In genomic region chr11:58939088-58939439, GRCm38 (mm10) we compare ENCODE assay signal across 8 mouse cellular contexts. TPM values are rescaled to one million over a fixed set of nuclear protein-coding genes. Genes with fewer than 3 reads are reported as not detected.
DNase-seq lines count a peak whose midpoint lies in the region; ATAC-seq and TF ChIP-seq lines count a peak whose summit lies in the region.

No protein-coding gene starts in this region.

- no peak for ATAC-seq in heart, embryonic 14.5 days (ENCODE audit: insufficient number of reproducible peaks, insufficient read depth, low FRiP score, low read depth)

- H3K79me2 ChIP-seq in MEL (ENCODE audit: control insufficient read depth, insufficient read depth, low read length, poor library complexity) = peaks cover 17% of the 10 kb centered on the region

- DNase-seq in heart, postnatal 4 days = no peak
- no peak for DNase-seq in MEL (ENCODE audit: low read depth, low spot score)
- DNase-seq in hindbrain, embryonic 10.5 days (ENCODE audit: low spot score) = no peak
- DNase-seq in midbrain, embryonic 10.5 days (ENCODE audit: low spot score) = no peak
- no peak for DNase-seq in gastrocnemius, postnatal 14 days
- DNase-seq in urinary bladder, postnatal 25 days (ENCODE audit: low spot score) = no peak
- DNase-seq in layer of hippocampus, adult 11-12 months (ENCODE audit: low spot score) = no peak

- peaks cover 6 to 13% of the 10 kb centered on the region in 2 experiments for H3K4me1 ChIP-seq in heart, embryonic 14.5 days (ENCODE audit: control insufficient read depth in 2 of 2, insufficient read depth in 2 of 2, low read length in 2 of 2)
- peaks cover 2 to 16% of the 10 kb centered on the region in 2 experiments; a peak in 3 of 4 replicates for H3K4me1 ChIP-seq in MEL (ENCODE audit: control insufficient read depth in 1 of 2, insufficient read depth in 2 of 2, low read length in 2 of 2)
- H3K4me1 ChIP-seq in hindbrain, embryonic 10.5 days (replicated peaks) = peaks cover 38% of the 10 kb centered on the region
- H3K4me1 ChIP-seq in midbrain, embryonic 10.5 days = peaks cover 36% of the 10 kb centered on the region

- TF ChIP-seq POLR2A in MEL (IDR thresholded peaks at IDR 0.05; ENCODE audit: control insufficient read depth in 1 of 2, insufficient read depth in 1 of 2, low read depth in 1 of 2, low read length in 2 of 2, poor library complexity in 1 of 2) = no peak

- peak overlapping the region; percentile 61 to 98 for H3K27ac ChIP-seq in heart, embryonic 14.5 days (replicated peaks in 1 of 2; ENCODE audit: control insufficient read depth in 1 of 2, insufficient read depth in 1 of 2, low read depth in 2 of 2, low read length in 2 of 2)
- H3K27ac ChIP-seq in MEL (ENCODE audit: control insufficient read depth, low read depth, low read length) = no peak overlapping the region
- H3K27ac ChIP-seq in hindbrain, embryonic 10.5 days = peak overlapping the region; percentile 96
- H3K27ac ChIP-seq in midbrain, embryonic 10.5 days (replicated peaks) = peak overlapping the region; percentile 96

- TF ChIP-seq EP300 in MEL (IDR thresholded peaks at IDR 0.05; ENCODE audit: low read depth in 1 of 2, low read length in 2 of 2) = no peak

- intact Hi-C loops in gastrocnemius, postnatal 14 days (cut with DNase I; ENCODE audit: low total_unique reads) = no loop called here

- peak overlapping the region; percentile 72 to 93 for H3K4me3 ChIP-seq in heart, embryonic 14.5 days (ENCODE audit: control insufficient read depth in 1 of 2, insufficient read depth in 1 of 2, low read depth in 1 of 2, low read length in 2 of 2)
- peak overlapping the region in 1 of 2 experiments; percentile 46; a peak in 2 of 4 replicates for H3K4me3 ChIP-seq in MEL (ENCODE audit: control insufficient read depth in 1 of 2, insufficient read depth in 1 of 2, low read depth in 2 of 2, low read length in 2 of 2)
- peak overlapping the region; percentile 98 for H3K4me3 ChIP-seq in hindbrain, embryonic 10.5 days
- H3K4me3 ChIP-seq in midbrain, embryonic 10.5 days = peak overlapping the region; percentile 98

- TF ChIP-seq RAD21 in MEL (IDR thresholded peaks at IDR 0.05; ENCODE audit: low read depth, low read length) = no peak

- 18% methylated on average over 6 of the region's 6 CpGs for WGBS in heart, embryonic 14.5 days
- WGBS in hindbrain, embryonic 10.5 days = 18% methylated on average over 6 of the region's 6 CpGs
- 21% methylated on average over 6 of the region's 6 CpGs for WGBS in midbrain, embryonic 10.5 days

- no peaks in the 10 kb centered on the region for H3K9me3 ChIP-seq in heart, embryonic 14.5 days (ENCODE audit: control insufficient read depth, low read length)
- H3K9me3 ChIP-seq in MEL (replicated peaks; ENCODE audit: insufficient read depth, low read length) = no peaks in the 10 kb centered on the region
- H3K9me3 ChIP-seq in hindbrain, embryonic 10.5 days = no peaks in the 10 kb centered on the region
- H3K9me3 ChIP-seq in midbrain, embryonic 10.5 days (replicated peaks) = no peaks in the 10 kb centered on the region

- H3K27me3 ChIP-seq in heart, embryonic 14.5 days (ENCODE audit: control insufficient read depth, insufficient read depth, low read length) = peaks cover 5% of the 10 kb centered on the region; the same call in 1 of the 2 replicates
- peaks cover 0 to under 1% of the 10 kb centered on the region in 2 experiments; a peak in 2 of 4 replicates for H3K27me3 ChIP-seq in MEL (ENCODE audit: control insufficient read depth in 1 of 2, insufficient read depth in 2 of 2, low read length in 2 of 2)
- H3K27me3 ChIP-seq in hindbrain, embryonic 10.5 days (ENCODE audit: insufficient read depth, poor library complexity, severe bottlenecking) = no peaks in the 10 kb centered on the region; the same call in 1 of the 2 replicates
- 0 out of 2 replicates have a peak, but pooled peaks cover 3% of the 10 kb centered on the region for H3K27me3 ChIP-seq in midbrain, embryonic 10.5 days (ENCODE audit: low read depth, poor library complexity, severe bottlenecking)

- H3K4me2 ChIP-seq in heart, embryonic 14.5 days (ENCODE audit: low read length) = peak overlapping the region; percentile 99

- H3K36me3 ChIP-seq in heart, embryonic 14.5 days (ENCODE audit: control insufficient read depth, insufficient read depth, low read length) = peaks cover 28% of the 10 kb centered on the region
- H3K36me3 ChIP-seq in MEL (ENCODE audit: control insufficient read depth in 1 of 2, insufficient read depth in 2 of 2, low read length in 2 of 2) = peaks cover 3 to 8% of the 10 kb centered on the region in 2 experiments
- peaks cover 31% of the 10 kb centered on the region for H3K36me3 ChIP-seq in hindbrain, embryonic 10.5 days
- peaks cover 31% of the 10 kb centered on the region for H3K36me3 ChIP-seq in midbrain, embryonic 10.5 days

- TF ChIP-seq CTCF in MEL (IDR thresholded peaks at IDR 0.05 in 2 of 3, conservative IDR thresholded peaks at IDR 0.05 in 1 of 3; ENCODE audit: control insufficient read depth in 1 of 3, insufficient read depth in 1 of 3, low read depth in 2 of 3, low read length in 3 of 3, poor library complexity in 1 of 3, severe bottlenecking in 1 of 3) = no peak

- H3K9ac ChIP-seq in heart, embryonic 14.5 days (ENCODE audit: low read length) = peak overlapping the region; percentile 98
- peak overlapping the region; percentile 37; the same call in 1 of the 2 replicates for H3K9ac ChIP-seq in MEL (ENCODE audit: control insufficient read depth, low read depth, low read length, poor library complexity, severe bottlenecking)

TF ChIP-seq in MEL, 35 proteins besides CTCF, POLR2A, EP300 and RAD21:
- TF ChIP-seq GATA1 (IDR thresholded peaks at IDR 0.05; ENCODE audit: low read depth, low read length) = 0 out of 2 replicates have a peak, but pooled peaks have one; percentile 0
- TF ChIP-seq HCFC1 (IDR thresholded peaks at IDR 0.05; ENCODE audit: low read depth, low read length) = no peak
TF ChIP-seq in MEL: peak in this region for 1.

RNA-seq across cellular contexts. Expression of gene Rnf187, which starts 0.3 kb away (rescaled TPM):
- 208 and 213 TPM in 2 replicates for polyA plus RNA-seq in heart, embryonic 14.5 days (2014; fragmentation: Nextera tagmentation; extraction: Ambion mirVana)
- total RNA-seq in heart, postnatal 4 days (2021) = 100 to 1,000 TPM; 161 to 165 TPM
- total RNA-seq in MEL (2012; rRNA removed) = 282 and 337 TPM in 2 replicates
- 1,000 to 10,000 TPM in 1 of 2 experiments, 100 to 1,000 TPM in 1; 280 to 3,830 TPM for polyA plus RNA-seq in MEL (2012; ENCODE audit: insufficient read depth in 1 of 2, insufficient read length in 2 of 2, low read depth in 1 of 2, low replicate concordance in 2 of 2, missing spikeins in 1 of 2)
- 297 and 381 TPM in 2 replicates for polyA plus RNA-seq in hindbrain, embryonic 10.5 days (2016; fragmentation: Nextera tagmentation; extraction: Ambion mirVana)
- polyA plus RNA-seq in midbrain, embryonic 10.5 days (2016; fragmentation: Nextera tagmentation; extraction: Ambion mirVana) = 274 and 296 TPM in 2 replicates
- total RNA-seq in gastrocnemius, postnatal 14 days (2021) = 100 to 1,000 TPM; 126 to 139 TPM

RNA-seq across cellular contexts. Expression of gene Hist3h2ba, which starts 9.7 kb away (rescaled TPM):
- polyA plus RNA-seq in heart, embryonic 14.5 days (2014; fragmentation: Nextera tagmentation; extraction: Ambion mirVana) = 8.9 and 16.0 TPM in 2 replicates
- total RNA-seq in heart, postnatal 4 days (2021) = 10 to 100 TPM; 21.8 to 22.6 TPM
- 48.2 and 147 TPM in 2 replicates for total RNA-seq in MEL (2012; rRNA removed)
- under 1 TPM in 1 of 2 experiments, not detected in 1; 0.21 TPM for polyA plus RNA-seq in MEL (2012; ENCODE audit: insufficient read depth in 1 of 2, insufficient read length in 2 of 2, low read depth in 1 of 2, low replicate concordance in 2 of 2, missing spikeins in 1 of 2)
- 39.0 and 115 TPM in 2 replicates for polyA plus RNA-seq in hindbrain, embryonic 10.5 days (2016; fragmentation: Nextera tagmentation; extraction: Ambion mirVana)
- 34.1 and 69.6 TPM in 2 replicates for polyA plus RNA-seq in midbrain, embryonic 10.5 days (2016; fragmentation: Nextera tagmentation; extraction: Ambion mirVana)
- 1 to 10 TPM; 2.1 to 3.7 TPM for total RNA-seq in gastrocnemius, postnatal 14 days (2021)

RNA-seq across cellular contexts. Expression of gene Hist3h2a, which starts 15.4 kb away (rescaled TPM):
- polyA plus RNA-seq in heart, embryonic 14.5 days (2014; fragmentation: Nextera tagmentation; extraction: Ambion mirVana) = 34.0 and 40.8 TPM in 2 replicates
- total RNA-seq in heart, postnatal 4 days (2021) = 10 to 100 TPM; 46.8 to 50.0 TPM
- total RNA-seq in MEL (2012; rRNA removed) = 184 and 300 TPM in 2 replicates
- polyA plus RNA-seq in MEL (2012; ENCODE audit: insufficient read depth in 1 of 2, insufficient read length in 2 of 2, low read depth in 1 of 2, low replicate concordance in 2 of 2, missing spikeins in 1 of 2) = under 1 TPM in 1 of 2 experiments, not detected in 1; 0.42 TPM
- 25.4 and 49.0 TPM in 2 replicates for polyA plus RNA-seq in hindbrain, embryonic 10.5 days (2016; fragmentation: Nextera tagmentation; extraction: Ambion mirVana)
- 20.4 and 31.6 TPM in 2 replicates for polyA plus RNA-seq in midbrain, embryonic 10.5 days (2016; fragmentation: Nextera tagmentation; extraction: Ambion mirVana)
- 10 to 100 TPM; 15.1 to 16.8 TPM for total RNA-seq in gastrocnemius, postnatal 14 days (2021)

RNA-seq across cellular contexts. Expression of gene Trim17, which starts 15.4 kb away (rescaled TPM):
- 0.11 and 0.47 TPM in 2 replicates for polyA plus RNA-seq in heart, embryonic 14.5 days (2014; fragmentation: Nextera tagmentation; extraction: Ambion mirVana)
- total RNA-seq in heart, postnatal 4 days (2021) = under 1 TPM in 1 of 2 experiments, not detected in 1; 0.10 TPM
- 0.50 and 0.52 TPM in 2 replicates for total RNA-seq in MEL (2012; rRNA removed)
- polyA plus RNA-seq in MEL (2012; ENCODE audit: insufficient read depth in 1 of 2, insufficient read length in 2 of 2, low read depth in 1 of 2, low replicate concordance in 2 of 2, missing spikeins in 1 of 2) = under 1 TPM in 1 of 2 experiments, not detected in 1; 0.82 TPM
- 0.41 and 0.85 TPM in 2 replicates for polyA plus RNA-seq in hindbrain, embryonic 10.5 days (2016; fragmentation: Nextera tagmentation; extraction: Ambion mirVana)
- 0.25 and 0.26 TPM in 2 replicates for polyA plus RNA-seq in midbrain, embryonic 10.5 days (2016; fragmentation: Nextera tagmentation; extraction: Ambion mirVana)
- total RNA-seq in gastrocnemius, postnatal 14 days (2021) = under 1 TPM in 1 of 2 experiments, not detected in 1; 0.29 TPM

RNA-seq across cellular contexts. Expression of gene Btnl10, which starts 21.4 kb away (rescaled TPM):
- polyA plus RNA-seq in heart, embryonic 14.5 days (2014; fragmentation: Nextera tagmentation; extraction: Ambion mirVana) = 0.07 TPM in 1 of 2 replicates, not detected in the other
- total RNA-seq in heart, postnatal 4 days (2021) = not detected
- 0.62 and 1.7 TPM in 2 replicates for total RNA-seq in MEL (2012; rRNA removed)
- polyA plus RNA-seq in MEL (2012; ENCODE audit: insufficient read depth in 1 of 2, insufficient read length in 2 of 2, low read depth in 1 of 2, low replicate concordance in 2 of 2, missing spikeins in 1 of 2) = under 1 TPM in 1 of 2 experiments, not detected in 1; 0.92 TPM
- 0.05 TPM in 1 of 2 replicates, not detected in the other for polyA plus RNA-seq in hindbrain, embryonic 10.5 days (2016; fragmentation: Nextera tagmentation; extraction: Ambion mirVana)
- not detected in 2 replicates for polyA plus RNA-seq in midbrain, embryonic 10.5 days (2016; fragmentation: Nextera tagmentation; extraction: Ambion mirVana)
- total RNA-seq in gastrocnemius, postnatal 14 days (2021) = not detected

Comparison
In these comparisons a context has a peak if more than half of its experiments do, and no peak if none do; other contexts are left out.
1. RNA of gene Hist3h2a, which starts 15.4 kb away (polyA plus RNA-seq): 25.4 to 49.0 TPM in hindbrain, embryonic 10.5 days, 34.0 to 40.8 TPM in heart, embryonic 14.5 days and 20.4 to 31.6 TPM in midbrain, embryonic 10.5 days; 0.42 TPM in MEL; every median in the first group is over 10 times any median in the second.